Mouse (Mus musculus) myocyte (in vitro differentiated cells): Measurements from ENCODE around the gene Olfr139.

Experiments
- MYOG ChIP-seq, 3 experiments: IDR thresholded peaks; one replicate each; pipeline ENCODE4 v1.6.1; 2011; ENCODE audit warnings: control low read depth in 2 of 3, low read depth in 2 of 3, mild to moderate bottlenecking in 2 of 3; ENCODE audit not compliant: insufficient read length in 2 of 3, control insufficient read depth in 1 of 3, insufficient read depth in 1 of 3
- POLR2A ChIP-seq: IDR thresholded peaks from one replicate; pipeline ENCODE4 v1.6.1; 2011; ENCODE audit warnings: low read depth, mild to moderate bottlenecking, control low read depth, moderate library complexity; ENCODE audit not compliant: insufficient read length
- POLR2AphosphoS2 ChIP-seq: IDR thresholded peaks from one replicate; pipeline ENCODE4 v1.6.1; 2011; ENCODE audit warnings: low read depth, control low read depth; ENCODE audit not compliant: insufficient read length
- TCF3 ChIP-seq: IDR thresholded peaks from one replicate; pipeline ENCODE4 v1.6.1; 2011; ENCODE audit warnings: low read depth, control low read depth; ENCODE audit not compliant: insufficient read length
- USF1 ChIP-seq: IDR thresholded peaks from one replicate; pipeline ENCODE4 v1.6.1; 2011; ENCODE audit warnings: low read depth, mild to moderate bottlenecking, control low read depth, moderate library complexity

- TF ChIP-seq MYOG (IDR thresholded peaks at IDR 0.05; ENCODE audit: control insufficient read depth in 1 of 3, insufficient read depth in 1 of 3, insufficient read length in 2 of 3, low read depth in 2 of 3) (no peak), POLR2A (no peak), TCF3 (no peak), POLR2AphosphoS2 (no peak), USF1 (no peak)
Observed at GRCm38 (mm10) chr11:74056451-74056850, at the start of gene Olfr139, which contains the start of gene Olfr399.
